ENCODE assay signal across 14 mouse cellular contexts in genomic region chr2:112510140-112510539, GRCm38 (mm10). TPM values are rescaled to one million over a fixed set of nuclear protein-coding genes. Genes with fewer than 3 reads are reported as not detected.
DNase-seq lines count a peak whose midpoint lies in the region; ATAC-seq and TF ChIP-seq lines count a peak whose summit lies in the region.
"Had no signal": no experiment of that assay in that cellular context is flagged by ENCODE, and none has a peak within 500 bp of the region (broad histone marks: within the 10 kb centered on the region; RNA-seq: fewer than 3 reads in every experiment).

No protein-coding gene starts in this region.

- peak; percentile 63 for ATAC-seq in lung, postnatal 0 days
- ATAC-seq in neutrophil, adult 5-6 weeks (ENCODE audit: extremely low read depth, insufficient number of reproducible peaks, low FRiP score, poor library complexity, severe bottlenecking) = peak; percentile 55; the same call in 1 of the 2 replicates
- ATAC-seq: midbrain, embryonic 13.5 days had no signal

- DNase-seq in lung, postnatal 0 days (ENCODE audit: low spot score) = peak; percentile 32
- no peak for DNase-seq in lung, adult 18-20 months
- DNase-seq in ZHBTc4 (ENCODE audit: low read depth, low spot score) (peak; percentile 43), liver (peak; percentile 81)
- no peak for DNase-seq in yolk sac, embryonic 10.5 days (ENCODE audit: low spot score)
- no peak for DNase-seq in thymus, postnatal 25 days
- DNase-seq in gastrocnemius, postnatal 25 days = no peak
- DNase-seq: adrenal gland, adult 8-10 months; cerebellum, postnatal 36 days; heart, adult 2 months had no signal

- TF ChIP-seq CTCF in lung, postnatal 0 days (IDR thresholded peaks at IDR 0.05) = no peak

- no peak for TF ChIP-seq EP300 in lung, postnatal 0 days (IDR thresholded peaks at IDR 0.05)

- H3K4me3 ChIP-seq in lung, postnatal 0 days (ENCODE audit: low read depth, low read length) = no peak overlapping the region
- H3K4me3 ChIP-seq: heart, adult 2 months; hindbrain, embryonic 15.5 days; limb, embryonic 13.5 days; midbrain, embryonic 13.5 days had no signal

- no peak overlapping the region for H3K4me2 ChIP-seq in lung, postnatal 0 days (replicated peaks; ENCODE audit: low read depth, low read length)
- H3K4me2 ChIP-seq: hindbrain, embryonic 15.5 days; limb, embryonic 13.5 days; midbrain, embryonic 13.5 days had no signal

- H3K9me3 ChIP-seq in lung, postnatal 0 days (ENCODE audit: low read length) = no peaks in the 10 kb centered on the region
- H3K9me3 ChIP-seq: hindbrain, embryonic 15.5 days; limb, embryonic 13.5 days; midbrain, embryonic 13.5 days had no signal

- no peaks in the 10 kb centered on the region for H3K36me3 ChIP-seq in lung, postnatal 0 days (ENCODE audit: insufficient read depth, low read length)
- H3K36me3 ChIP-seq: hindbrain, embryonic 15.5 days; limb, embryonic 13.5 days; midbrain, embryonic 13.5 days had no signal

- WGBS in lung, postnatal 0 days = 68% methylated on average over 4 of the region's 4 CpGs

- H3K27me3 ChIP-seq in lung, postnatal 0 days (replicated peaks; ENCODE audit: insufficient read depth, low read length) = no peaks in the 10 kb centered on the region
- H3K27me3 ChIP-seq: hindbrain, embryonic 15.5 days; limb, embryonic 13.5 days; midbrain, embryonic 13.5 days had no signal

- H3K4me1 ChIP-seq in lung, postnatal 0 days (ENCODE audit: insufficient read depth, low read depth, low read length) = no peaks in the 10 kb centered on the region
- H3K4me1 ChIP-seq: hindbrain, embryonic 15.5 days; limb, embryonic 13.5 days; midbrain, embryonic 13.5 days had no signal

- no peak overlapping the region for H3K9ac ChIP-seq in lung, postnatal 0 days (replicated peaks; ENCODE audit: low read depth)
- H3K9ac ChIP-seq: hindbrain, embryonic 15.5 days; limb, embryonic 13.5 days; midbrain, embryonic 13.5 days had no signal

- no peak overlapping the region for H3K27ac ChIP-seq in lung, postnatal 0 days (ENCODE audit: low read length)
- H3K27ac ChIP-seq: heart, adult 2 months; hindbrain, embryonic 15.5 days; limb, embryonic 13.5 days; midbrain, embryonic 13.5 days had no signal

RNA-seq across cellular contexts. Expression of gene Aven, which starts 17.4 kb away (rescaled TPM):
- 2.4 and 3.0 TPM in 2 replicates for polyA plus RNA-seq in lung, postnatal 0 days (2015; fragmentation: Nextera tagmentation; extraction: Ambion mirVana)
- total RNA-seq in neutrophil, adult 5-6 weeks (2017) = 10.4 and 14.1 TPM in 2 replicates
- 10 to 100 TPM; 14.6 to 19.2 TPM for total RNA-seq in gastrocnemius, postnatal 25 days (2021)

RNA-seq across cellular contexts. Expression of gene Chrm5, which starts 29.6 kb away (rescaled TPM):
- polyA plus RNA-seq in lung, postnatal 0 days (2015; fragmentation: Nextera tagmentation; extraction: Ambion mirVana) = not detected in 2 replicates
- not detected in 2 replicates for total RNA-seq in neutrophil, adult 5-6 weeks (2017)
- not detected for total RNA-seq in gastrocnemius, postnatal 25 days (2021)
- total RNA-seq: adrenal gland, adult 8-10 months; heart, adult 2 months had no signal
- polyA plus RNA-seq: heart, adult 2 months; limb, embryonic 13.5 days had no signal

RNA-seq across cellular contexts. Expression of gene Emc7, which starts 55.3 kb away (rescaled TPM):
- polyA plus RNA-seq in lung, postnatal 0 days (2015; fragmentation: Nextera tagmentation; extraction: Ambion mirVana) = 29.0 and 31.6 TPM in 2 replicates
- total RNA-seq in neutrophil, adult 5-6 weeks (2017) = 8.7 and 9.9 TPM in 2 replicates
- 10 to 100 TPM; 12.6 to 14.1 TPM for total RNA-seq in gastrocnemius, postnatal 25 days (2021)

Comparison
In these comparisons a context has a peak if more than half of its experiments do, and no peak if none do; other contexts are left out.
1. DNase-seq: peak in lung, postnatal 0 days (single experiment), ZHBTc4 (single experiment) and liver (single experiment); none in lung, adult 18-20 months (0 of 2), yolk sac, embryonic 10.5 days (single experiment), thymus, postnatal 25 days (single experiment) and gastrocnemius, postnatal 25 days (single experiment).